Mouse (Mus musculus) heart, embryonic 10.5 days (tissue): ENCODE measurements around the gene Serpinb6a. TPM values are rescaled to one million over a fixed set of nuclear protein-coding genes. Genes with fewer than 3 reads are reported as not detected.

Source experiments
- DNase-seq: peaks from one replicate; pipeline ENCODE4 v3.0.0-alpha.2; 2017; ENCODE audit warnings: low spot score
- H3K27ac ChIP-seq: fragments of 300-500 bp; sonication (generic); 2 replicates; pipeline ENCODE4 v1.5.1; 2016; ENCODE audit warnings: mild to moderate bottlenecking
- H3K27me3 ChIP-seq: fragments of 300-500 bp; sonication (generic); 2 replicates; pipeline ENCODE4 v1.6.1; 2016; ENCODE audit warnings: mild to moderate bottlenecking; ENCODE audit not compliant: poor library complexity, insufficient read depth, severe bottlenecking
- H3K36me3 ChIP-seq: fragments of 300-500 bp; sonication (generic); 2 replicates; pipeline ENCODE4 v1.6.1; 2016; ENCODE audit warnings: mild to moderate bottlenecking, moderate library complexity
- H3K4me1 ChIP-seq: fragments of 300-500 bp; sonication (generic); 2 replicates; pipeline ENCODE4 v1.6.1; 2016; ENCODE audit warnings: mild to moderate bottlenecking
- H3K4me3 ChIP-seq: fragments of 300-500 bp; sonication (generic); 2 replicates; pipeline ENCODE4 v1.5.1; 2016; ENCODE audit warnings: mild to moderate bottlenecking, moderate library complexity
- H3K9me3 ChIP-seq: fragments of 300-500 bp; sonication (generic); 2 replicates; pipeline ENCODE4 v1.6.1; 2016; ENCODE audit warnings: mild to moderate bottlenecking, moderate library complexity
- WGBS: fragments of 180-500 bp; shearing (Covaris S2); methylation state at CpG from one replicate; pipeline ENCODE4 v1.1.7; 2016; 5-methylcytosine and 5-hydroxymethylcytosine counted together
- polyA plus RNA-seq: library from polyadenylated mRNA; unstranded; fragments of >200 nt; fragmentation: Nextera tagmentation; extraction: Ambion mirVana; gene quantifications from 2 replicates; pipeline ENCODE4 v1.2.1, GENCODE M21; 2016

The Serpinb6a gene
- polyA plus RNA-seq, 1 experiment from 2014 or later, result 38.1 TPM

GRCm38 (mm10) chr13:34036726-34037125, 34.1 kb upstream of the Serpinb6a start:
- H3K4me3 ChIP-seq, result 0 out of 2 replicates have a peak overlapping the region, but pooled peaks have one; percentile 86
- 72% methylated on average over 5 of the region's 5 CpGs for WGBS
- no peak for DNase-seq
- H3K4me1 ChIP-seq, result peaks cover 20% of the 10 kb centered on the region
- no peaks in the 10 kb centered on the region for H3K27me3 ChIP-seq
- peak overlapping the region; percentile 98 for H3K27ac ChIP-seq
- no peaks in the 10 kb centered on the region for H3K9me3 ChIP-seq
- peaks cover 21% of the 10 kb centered on the region for H3K36me3 ChIP-seq

GRCm38 (mm10) chr13:34035424-34035823, 32.8 kb upstream of the Serpinb6a start:
- 81% methylated on average over 3 of the region's 3 CpGs for WGBS
- no peak for DNase-seq

GRCm38 (mm10) chr13:34032041-34032440, 29.4 kb upstream of the Serpinb6a start:
- Histone ChIP-seq H3K4me1 (peaks cover 6% of the 10 kb centered on the region), H3K4me3 (no peak overlapping the region), H3K36me3 (peaks cover 52% of the 10 kb centered on the region), H3K9me3 (no peaks in the 10 kb centered on the region), H3K27me3 (no peaks in the 10 kb centered on the region), H3K27ac (no peak overlapping the region)
- no peak for DNase-seq
- WGBS, result 84% methylated on average over 2 of the region's 2 CpGs

More at GRCm38 (mm10) chr13:34035424-34035823, 32.8 kb upstream of the Serpinb6a start:
- Histone ChIP-seq H3K4me1 (peaks cover 20% of the 10 kb centered on the region), H3K9me3 (no peaks in the 10 kb centered on the region), H3K27ac (no peak overlapping the region), H3K36me3 (peaks cover 32% of the 10 kb centered on the region), H3K27me3 (no peaks in the 10 kb centered on the region), H3K4me3 (no peak overlapping the region)

GRCm38 (mm10) chr13:34021998-34022397, 19.4 kb upstream of the Serpinb6a start:
- H3K36me3 ChIP-seq, result peaks cover 56% of the 10 kb centered on the region
- no peaks in the 10 kb centered on the region for H3K4me1 ChIP-seq
- H3K27ac ChIP-seq, result no peak overlapping the region
- H3K27me3 ChIP-seq, result no peaks in the 10 kb centered on the region
- H3K4me3 ChIP-seq, result no peak overlapping the region
- no peak for DNase-seq
- 74% methylated on average over 2 of the region's 2 CpGs for WGBS
- no peaks in the 10 kb centered on the region for H3K9me3 ChIP-seq

- peaks cover 83% of the 10 kb centered on the region for H3K36me3 ChIP-seq
Observed at GRCm38 (mm10) chr13:34018521-34018920, 15.9 kb upstream of the Serpinb6a start.

GRCm38 (mm10) chr13:34016927-34017569, 14.5 kb upstream of the Serpinb6a start:
- H3K27ac ChIP-seq, result no peak overlapping the region
- no peak for DNase-seq
- peaks cover 81% of the 10 kb centered on the region for H3K36me3 ChIP-seq
- no peaks in the 10 kb centered on the region for H3K9me3 ChIP-seq
- no peaks in the 10 kb centered on the region for H3K4me1 ChIP-seq
- no peak overlapping the region for H3K4me3 ChIP-seq
- 92% methylated on average over 9 of the region's 9 CpGs for WGBS
- no peaks in the 10 kb centered on the region for H3K27me3 ChIP-seq

More at GRCm38 (mm10) chr13:34018521-34018920, 15.9 kb upstream of the Serpinb6a start:
- no peaks in the 10 kb centered on the region for H3K27me3 ChIP-seq
- no peaks in the 10 kb centered on the region for H3K9me3 ChIP-seq
- H3K4me3 ChIP-seq, result no peak overlapping the region
- H3K27ac ChIP-seq, result no peak overlapping the region
- no peak for DNase-seq
- 91% methylated on average over 1 of the region's 1 CpGs for WGBS
- no peaks in the 10 kb centered on the region for H3K4me1 ChIP-seq

- Histone ChIP-seq H3K27ac (no peak overlapping the region), H3K9me3 (no peaks in the 10 kb centered on the region), H3K4me3 (no peak overlapping the region), H3K36me3 (peaks cover 21% of the 10 kb centered on the region), H3K4me1 (peaks cover 7% of the 10 kb centered on the region), H3K27me3 (no peaks in the 10 kb centered on the region)
- 72% methylated on average over 2 of the region's 2 CpGs for WGBS
- DNase-seq, result no peak
Observed at GRCm38 (mm10) chr13:34007234-34007633, 4.6 kb upstream of the Serpinb6a start.

GRCm38 (mm10) chr13:34003058-34003457, 464 bp upstream of the Serpinb6a start:
- Histone ChIP-seq H3K4me1 (peaks cover 8% of the 10 kb centered on the region), H3K9me3 (no peaks in the 10 kb centered on the region), H3K27ac (peak overlapping the region; percentile 98; the same call in 1 of the 2 replicates), H3K4me3 (peak overlapping the region; percentile 99), H3K27me3 (no peaks in the 10 kb centered on the region), H3K36me3 (no peaks in the 10 kb centered on the region)
- WGBS, result 13% methylated on average over 5 of the region's 5 CpGs
- DNase-seq, result no peak

- Histone ChIP-seq H3K4me3 (no peak overlapping the region), H3K27me3 (no peaks in the 10 kb centered on the region), H3K4me1 (no peaks in the 10 kb centered on the region), H3K36me3 (peaks cover 8% of the 10 kb centered on the region; the same call in 1 of the 2 replicates), H3K9me3 (no peaks in the 10 kb centered on the region), H3K27ac (no peak overlapping the region)
- 21% methylated on average over 1 of the region's 1 CpGs for WGBS
- DNase-seq, result peak; percentile 81
Observed at GRCm38 (mm10) chr13:33995197-33995596, 7.4 kb downstream of the Serpinb6a start.

GRCm38 (mm10) chr13:33989625-33990024, 13.0 kb downstream of the Serpinb6a start:
- WGBS, result 79% methylated on average over 5 of the region's 5 CpGs

GRCm38 (mm10) chr13:33966574-33966973, 36.0 kb downstream of the Serpinb6a start:
- no peak overlapping the region for H3K4me3 ChIP-seq
- peaks cover 16% of the 10 kb centered on the region for H3K4me1 ChIP-seq
- 0 out of 2 replicates have a peak, but pooled peaks cover 7% of the 10 kb centered on the region for H3K36me3 ChIP-seq
- DNase-seq, result no peak
- H3K27me3 ChIP-seq, result no peaks in the 10 kb centered on the region
- no peak overlapping the region for H3K27ac ChIP-seq
- H3K9me3 ChIP-seq, result no peaks in the 10 kb centered on the region

More at GRCm38 (mm10) chr13:33989625-33990024, 13.0 kb downstream of the Serpinb6a start:
- no peak for DNase-seq
- H3K9me3 ChIP-seq, result no peaks in the 10 kb centered on the region
- H3K36me3 ChIP-seq, result peaks cover 35% of the 10 kb centered on the region
- no peak overlapping the region for H3K4me3 ChIP-seq
- H3K27me3 ChIP-seq, result no peaks in the 10 kb centered on the region
- H3K27ac ChIP-seq, result no peak overlapping the region
- H3K4me1 ChIP-seq, result no peaks in the 10 kb centered on the region

GRCm38 (mm10) chr13:33966025-33966412, 36.6 kb downstream of the Serpinb6a start:
- Histone ChIP-seq H3K27ac (0 out of 2 replicates have a peak overlapping the region, but pooled peaks have one; percentile 91), H3K4me1 (peaks cover 16% of the 10 kb centered on the region), H3K9me3 (no peaks in the 10 kb centered on the region), H3K36me3 (0 out of 2 replicates have a peak, but pooled peaks cover 7% of the 10 kb centered on the region), H3K27me3 (no peaks in the 10 kb centered on the region), H3K4me3 (peak overlapping the region; percentile 67)
- DNase-seq, result no peak
- 27% methylated on average over 4 of the region's 4 CpGs for WGBS

GRCm38 (mm10) chr13:33965056-33966024, 37.3 kb downstream of the Serpinb6a start:
- Histone ChIP-seq H3K9me3 (no peaks in the 10 kb centered on the region), H3K27me3 (no peaks in the 10 kb centered on the region), H3K27ac (peak overlapping the region; percentile 91), H3K4me1 (peaks cover 16% of the 10 kb centered on the region), H3K36me3 (0 out of 2 replicates have a peak, but pooled peaks cover 3% of the 10 kb centered on the region), H3K4me3 (peak overlapping the region; percentile 67)
- no peak for DNase-seq
- WGBS, result 18% methylated on average over 14 of the region's 14 CpGs
